Mouse (Mus musculus) heart, embryonic 14.5 days (tissue): ENCODE measurements at regions not wholly inside any gene's neighbourhood (a gene's known extent, or its start where the extent isn't known, plus 50 kb on each side); places are given as distances from the start of the nearest gene placed in this dataset.
A peak's percentile ranks its signal among the peaks of the same experiment; 100 is the strongest.
"Not testable (repeated sequence)": the region's sequence is repeated elsewhere in the genome, so short reads cannot be mapped to it uniquely, and the experiment has no call there.

Source experiments
- ATAC-seq: fragments of 200-750 bp; cut with Nextera tagmentation; 2 replicates; pipeline ENCODE4 v1.8.0; 2017; ENCODE audit warnings: low read depth, moderate TSS enrichment; ENCODE audit not compliant: insufficient number of reproducible peaks, insufficient read depth, low FRiP score
- H3K27ac ChIP-seq, 2 experiments: fragments of 200-500 bp in 1 of 2; fragments of 300-500 bp in 1 of 2; sonication (generic) in 1 of 2; replicated peaks in 1 of 2; 2 replicates each; pipeline ENCODE4 v1.5.1; 2012 to 2014; ENCODE audit warnings: low read depth in 2 of 2, low read length in 2 of 2, control low read depth in 1 of 2, mild to moderate bottlenecking in 1 of 2, mixed read lengths in 1 of 2; ENCODE audit not compliant: control insufficient read depth in 1 of 2, insufficient read depth in 1 of 2
- H3K27me3 ChIP-seq: fragments of 300-500 bp; sonication (generic); 2 replicates; pipeline ENCODE4 v1.6.1; 2014; ENCODE audit warnings: mild to moderate bottlenecking, low read length, control low read depth; ENCODE audit not compliant: control insufficient read depth, insufficient read depth
- H3K36me3 ChIP-seq: fragments of 300-500 bp; sonication (generic); 2 replicates; pipeline ENCODE4 v1.6.1; 2014; ENCODE audit warnings: mild to moderate bottlenecking, control low read depth, low read length, mixed read lengths; ENCODE audit not compliant: control insufficient read depth, insufficient read depth
- H3K4me1 ChIP-seq, 2 experiments: fragments of 200-500 bp in 1 of 2; fragments of 300-500 bp in 1 of 2; sonication (generic) in 1 of 2; 2 replicates each; pipeline ENCODE4 v1.6.1; 2012 to 2014; ENCODE audit warnings: low read length in 2 of 2, control low read depth in 1 of 2, mixed read lengths in 1 of 2; ENCODE audit not compliant: control insufficient read depth in 2 of 2, insufficient read depth in 2 of 2
- H3K4me2 ChIP-seq: fragments of 300-500 bp; sonication (generic); 2 replicates; pipeline ENCODE4 v1.6.1; 2014; ENCODE audit warnings: mild to moderate bottlenecking, low read length
- H3K4me3 ChIP-seq, 2 experiments: fragments of 200-500 bp in 1 of 2; fragments of 300-500 bp in 1 of 2; sonication (generic) in 1 of 2; 2 replicates each; pipeline ENCODE4 v1.5.1; 2012 to 2014; ENCODE audit warnings: low read length in 2 of 2, mild to moderate bottlenecking in 2 of 2, control low read depth in 1 of 2, low read depth in 1 of 2, moderate library complexity in 1 of 2; ENCODE audit not compliant: control insufficient read depth in 1 of 2, insufficient read depth in 1 of 2
- H3K9ac ChIP-seq: fragments of 300-500 bp; sonication (generic); 2 replicates; pipeline ENCODE4 v1.6.1; 2014; ENCODE audit warnings: mild to moderate bottlenecking, low read length
- H3K9me3 ChIP-seq: fragments of 300-500 bp; sonication (generic); 2 replicates; pipeline ENCODE4 v1.6.1; 2016; ENCODE audit warnings: low read length, control low read depth; ENCODE audit not compliant: control insufficient read depth
- WGBS: fragments of 180-500 bp; shearing (Covaris S2); extraction: QIAGEN DNeasy Blood & Tissue Kit; methylation state at CpG from one replicate; pipeline ENCODE4 v1.1.7; 2014; 5-methylcytosine and 5-hydroxymethylcytosine counted together

GRCm38 (mm10) chr4:31323816-31324215, 640.1 kb upstream of the Map3k7 start:
- Histone ChIP-seq H3K27ac (no peak overlapping the region), H3K9ac (no peak overlapping the region), H3K4me1 (peaks cover 0 to 10% of the 10 kb centered on the region in 2 experiments; a peak in 3 of 4 replicates), H3K36me3 (no peaks in the 10 kb centered on the region), H3K9me3 (no peaks in the 10 kb centered on the region), H3K4me3 (no peak overlapping the region), H3K4me2 (no peak overlapping the region), H3K27me3 (no peaks in the 10 kb centered on the region)
- 90% methylated on average over 3 of the region's 3 CpGs for WGBS
- no peak for ATAC-seq

- no peaks in the 10 kb centered on the region for H3K27me3 ChIP-seq
- H3K4me1 ChIP-seq = 0 out of 4 replicates have a peak, but pooled peaks cover 0 to 4% of the 10 kb centered on the region in 2 experiments
- H3K27ac ChIP-seq = no peak overlapping the region; a peak in 2 of 4 replicates
- no peaks in the 10 kb centered on the region for H3K36me3 ChIP-seq
- H3K9ac ChIP-seq = no peak overlapping the region
- H3K9me3 ChIP-seq = no peaks in the 10 kb centered on the region
- no peak for ATAC-seq
- WGBS = 17% methylated on average over 5 of the region's 5 CpGs
- peak overlapping the region; percentile 40 for H3K4me2 ChIP-seq
- no peak overlapping the region for H3K4me3 ChIP-seq
Observed at GRCm38 (mm10) chr4:31328798-31329197, 635.1 kb upstream of the Map3k7 start.

GRCm38 (mm10) chr4:31331053-31331452, 632.8 kb upstream of the Map3k7 start:
- no peaks in the 10 kb centered on the region for H3K27me3 ChIP-seq
- ATAC-seq = no peak
- H3K4me2 ChIP-seq = no peak overlapping the region
- H3K9ac ChIP-seq = no peak overlapping the region
- H3K4me3 ChIP-seq = no peak overlapping the region
- 0 out of 4 replicates have a peak, but pooled peaks cover 0 to 4% of the 10 kb centered on the region in 2 experiments for H3K4me1 ChIP-seq
- no peaks in the 10 kb centered on the region for H3K36me3 ChIP-seq
- no peak overlapping the region for H3K27ac ChIP-seq
- no peaks in the 10 kb centered on the region for H3K9me3 ChIP-seq

GRCm38 (mm10) chr4:31335686-31336085, 628.2 kb upstream of the Map3k7 start:
- H3K9me3 ChIP-seq = no peaks in the 10 kb centered on the region
- H3K4me2 ChIP-seq = no peak overlapping the region
- no peaks in the 10 kb centered on the region for H3K27me3 ChIP-seq
- no peak for ATAC-seq
- H3K9ac ChIP-seq = no peak overlapping the region
- no peaks in the 10 kb centered on the region for H3K4me1 ChIP-seq
- 67% methylated on average over 3 of the region's 3 CpGs for WGBS
- H3K4me3 ChIP-seq = no peak overlapping the region
- no peak overlapping the region for H3K27ac ChIP-seq
- no peaks in the 10 kb centered on the region for H3K36me3 ChIP-seq

GRCm38 (mm10) chr4:31337980-31338379, 625.9 kb upstream of the Map3k7 start:
- no peaks in the 10 kb centered on the region for H3K27me3 ChIP-seq
- H3K27ac ChIP-seq = no peak overlapping the region
- H3K9me3 ChIP-seq = no peaks in the 10 kb centered on the region
- no peaks in the 10 kb centered on the region for H3K36me3 ChIP-seq
- no peak overlapping the region for H3K4me3 ChIP-seq
- no peak for ATAC-seq
- no peak overlapping the region for H3K4me2 ChIP-seq
- no peaks in the 10 kb centered on the region for H3K4me1 ChIP-seq
- H3K9ac ChIP-seq = no peak overlapping the region
- 56% methylated on average over 4 of the region's 4 CpGs for WGBS

GRCm38 (mm10) chr4:31343312-31344248, 620.3 kb upstream of the Map3k7 start:
- Histone ChIP-seq H3K9ac (no peak overlapping the region), H3K4me1 (no peaks in the 10 kb centered on the region), H3K9me3 (no peaks in the 10 kb centered on the region), H3K4me3 (no peak overlapping the region), H3K36me3 (no peaks in the 10 kb centered on the region), H3K4me2 (no peak overlapping the region), H3K27me3 (no peaks in the 10 kb centered on the region), H3K27ac (no peak overlapping the region)
- no peak for ATAC-seq
- 76% methylated on average over 5 of the region's 5 CpGs for WGBS

- H3K4me3 ChIP-seq, H3K4me1 ChIP-seq, ATAC-seq, H3K27me3 ChIP-seq, H3K4me2 ChIP-seq, H3K9me3 ChIP-seq, H3K36me3 ChIP-seq, H3K9ac ChIP-seq, H3K27ac ChIP-seq: not testable (repeated sequence)
- WGBS = 87% methylated on average over 2 of the region's 3 CpGs
Observed at GRCm38 (mm10) chr4:31354046-31354445, 609.9 kb upstream of the Map3k7 start.
